Mouse (Mus musculus) liver, embryonic 14.5 days (tissue): ENCODE measurements around the gene Clcnkb.

Experiments
- CTCF ChIP-seq: IDR thresholded peaks from 2 replicates; pipeline ENCODE4 v1.5.1; 2016; ENCODE audit warnings: antibody characterized with exemption, low read depth, control low read depth
- EP300 ChIP-seq: IDR thresholded peaks from 2 replicates; pipeline ENCODE4 v1.6.1; 2016; ENCODE audit warnings: antibody characterized with exemption, low read depth

DNA sequence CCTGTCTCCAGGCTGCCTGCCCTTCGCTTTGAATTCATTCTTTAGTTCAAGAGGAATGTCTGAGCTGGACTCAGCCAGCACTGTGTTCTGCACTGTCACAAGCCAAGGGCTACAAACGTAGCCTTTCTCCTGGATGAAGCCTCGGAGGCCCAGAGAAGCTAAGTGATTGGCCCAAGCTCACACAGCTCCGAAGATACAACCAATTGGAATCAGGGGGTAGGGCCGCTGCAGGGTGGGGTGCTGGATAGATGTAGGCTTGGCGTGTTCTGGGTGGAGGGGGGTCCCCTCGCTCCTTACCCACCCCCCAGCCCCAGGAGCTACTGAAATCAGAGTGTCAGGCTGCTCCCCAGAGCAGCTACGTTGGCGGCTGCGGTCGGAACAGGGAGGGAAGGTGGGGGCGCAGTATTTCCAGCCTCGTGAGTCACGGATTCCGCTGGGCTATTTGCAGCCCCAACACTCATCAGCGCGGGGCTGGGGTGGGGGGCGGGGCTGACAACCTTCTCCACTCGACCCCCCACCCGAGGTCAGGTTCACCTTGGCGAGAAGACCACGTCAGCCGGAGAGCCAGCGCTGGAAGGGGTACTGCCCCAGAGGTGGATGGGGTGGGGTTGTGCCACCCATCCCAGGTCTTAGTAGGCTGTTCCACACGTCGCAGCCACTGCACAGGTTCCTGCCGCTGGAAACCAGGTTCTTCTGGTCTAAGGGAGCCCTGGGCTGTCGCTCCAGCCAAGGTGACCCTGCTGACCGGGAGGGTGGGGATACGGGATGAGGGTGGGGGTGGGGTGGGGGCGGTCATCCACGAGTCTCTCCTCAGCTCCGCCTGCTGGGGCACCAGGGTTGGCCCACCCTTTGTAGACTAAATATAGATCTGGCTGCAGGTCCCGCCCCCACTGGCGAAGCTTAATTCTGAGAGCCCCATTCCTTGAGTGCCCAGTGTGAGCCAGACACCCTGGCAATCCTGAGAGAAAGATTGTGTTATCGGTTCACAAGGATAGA is 10.0 kb upstream of the Clcnkb start:
- TF ChIP-seq EP300 (no peak), CTCF (no peak)
